Mouse (Mus musculus): ENCODE results near the gene Stum. TPM values are rescaled to one million over a fixed set of nuclear protein-coding genes. Genes with fewer than 3 reads are reported as not detected.

The Stum gene
- total and polyA plus RNA-seq, 2 experiments, result 0.09 to 0.22 TPM

GRCm38 (mm10) chr1:180415836-180416235 lies 67.5 kb downstream of the Stum start:
- H3K9ac ChIP-seq (ENCODE audit: low read depth, low read length), result no peak overlapping the region
- WGBS, result 86% methylated on average over 7 of the region's 7 CpGs
- no peaks in the 10 kb centered on the region for H3K27me3 ChIP-seq (ENCODE audit: control insufficient read depth, insufficient read depth, low read length)
- no peak overlapping the region for H3K4me3 ChIP-seq (ENCODE audit: insufficient read depth, low read depth, low read length)
- H3K27ac ChIP-seq (replicated peaks; ENCODE audit: insufficient read depth, low read depth, low read length), result no peak overlapping the region
- H3K4me1 ChIP-seq (ENCODE audit: control insufficient read depth, insufficient read depth, low read length), result no peaks in the 10 kb centered on the region
- H3K36me3 ChIP-seq (ENCODE audit: control insufficient read depth, insufficient read depth, low read length), result no peaks in the 10 kb centered on the region
- no peak for DNase-seq (ENCODE audit: extremely low read depth, low read depth, low spot score)
- TF ChIP-seq POLR2A (IDR thresholded peaks at IDR 0.05; ENCODE audit: extremely low read depth, insufficient read depth, low read length) (no peak), CTCF (IDR thresholded peaks at IDR 0.05; ENCODE audit: low read depth, low read length) (no peak)
- H3K79me2 ChIP-seq (ENCODE audit: control insufficient read depth, insufficient read depth, low read length), result no peaks in the 10 kb centered on the region

GRCm38 (mm10) chr1:180415064-180415463 lies 68.2 kb downstream of the Stum start:
- no peaks in the 10 kb centered on the region for H3K4me1 ChIP-seq (ENCODE audit: control insufficient read depth, insufficient read depth, low read length)
- no peaks in the 10 kb centered on the region for H3K79me2 ChIP-seq (ENCODE audit: control insufficient read depth, insufficient read depth, low read length)
- no peaks in the 10 kb centered on the region for H3K36me3 ChIP-seq (ENCODE audit: control insufficient read depth, insufficient read depth, low read length)
- H3K4me3 ChIP-seq (ENCODE audit: insufficient read depth, low read depth, low read length), result no peak overlapping the region
- H3K9ac ChIP-seq (ENCODE audit: low read depth, low read length), result no peak overlapping the region
- H3K27me3 ChIP-seq (ENCODE audit: control insufficient read depth, insufficient read depth, low read length), result no peaks in the 10 kb centered on the region
- DNase-seq (ENCODE audit: extremely low read depth, low read depth, low spot score), result no peak
- 64% methylated on average over 4 of the region's 4 CpGs for WGBS
- TF ChIP-seq CTCF (IDR thresholded peaks at IDR 0.05; ENCODE audit: low read depth, low read length), result no peak
- no peak overlapping the region for H3K27ac ChIP-seq (replicated peaks; ENCODE audit: insufficient read depth, low read depth, low read length)

- H3K36me3 ChIP-seq (ENCODE audit: control insufficient read depth, insufficient read depth, low read length), result no peaks in the 10 kb centered on the region
- H3K79me2 ChIP-seq (ENCODE audit: control insufficient read depth, insufficient read depth, low read length), result no peaks in the 10 kb centered on the region
- no peak overlapping the region for H3K27ac ChIP-seq (replicated peaks; ENCODE audit: insufficient read depth, low read depth, low read length)
- H3K9ac ChIP-seq (ENCODE audit: low read depth, low read length), result no peak overlapping the region
- TF ChIP-seq CTCF (IDR thresholded peaks at IDR 0.05; ENCODE audit: low read depth, low read length) (no peak), POLR2A (IDR thresholded peaks at IDR 0.05; ENCODE audit: extremely low read depth, insufficient read depth, low read length) (no peak)
- 79% methylated on average over 7 of the region's 7 CpGs for WGBS
- H3K27me3 ChIP-seq (ENCODE audit: control insufficient read depth, insufficient read depth, low read length), result no peaks in the 10 kb centered on the region
- DNase-seq (ENCODE audit: extremely low read depth, low read depth, low spot score), result no peak
- peaks cover 19% of the 10 kb centered on the region for H3K4me1 ChIP-seq (ENCODE audit: control insufficient read depth, insufficient read depth, low read length)
- H3K4me3 ChIP-seq (ENCODE audit: insufficient read depth, low read depth, low read length), result no peak overlapping the region
Observed at GRCm38 (mm10) chr1:180410306-180410705, 73.0 kb downstream of the Stum start.

GRCm38 (mm10) chr1:180409771-180410170 lies 73.5 kb downstream of the Stum start:
- no peak overlapping the region for H3K9ac ChIP-seq (ENCODE audit: low read depth, low read length)
- DNase-seq (ENCODE audit: extremely low read depth, low read depth, low spot score), result no peak
- H3K4me1 ChIP-seq (ENCODE audit: control insufficient read depth, insufficient read depth, low read length), result peaks cover 20% of the 10 kb centered on the region
- H3K36me3 ChIP-seq (ENCODE audit: control insufficient read depth, insufficient read depth, low read length), result no peaks in the 10 kb centered on the region
- no peak overlapping the region for H3K27ac ChIP-seq (replicated peaks; ENCODE audit: insufficient read depth, low read depth, low read length)
- H3K27me3 ChIP-seq (ENCODE audit: control insufficient read depth, insufficient read depth, low read length), result no peaks in the 10 kb centered on the region
- TF ChIP-seq POLR2A (IDR thresholded peaks at IDR 0.05; ENCODE audit: extremely low read depth, insufficient read depth, low read length), result no peak
- TF ChIP-seq CTCF (IDR thresholded peaks at IDR 0.05; ENCODE audit: low read depth, low read length), result no peak
- no peaks in the 10 kb centered on the region for H3K79me2 ChIP-seq (ENCODE audit: control insufficient read depth, insufficient read depth, low read length)
- 80% methylated on average over 5 of the region's 5 CpGs for WGBS
- no peak overlapping the region for H3K4me3 ChIP-seq (ENCODE audit: insufficient read depth, low read depth, low read length)

GRCm38 (mm10) chr1:180408832-180409231 lies 74.5 kb downstream of the Stum start:
- Histone ChIP-seq H3K27me3 (ENCODE audit: control insufficient read depth, insufficient read depth, low read length) (no peaks in the 10 kb centered on the region), H3K79me2 (ENCODE audit: control insufficient read depth, insufficient read depth, low read length) (no peaks in the 10 kb centered on the region), H3K9ac (ENCODE audit: low read depth, low read length) (no peak overlapping the region), H3K36me3 (ENCODE audit: control insufficient read depth, insufficient read depth, low read length) (no peaks in the 10 kb centered on the region), H3K4me3 (ENCODE audit: insufficient read depth, low read depth, low read length) (no peak overlapping the region), H3K4me1 (ENCODE audit: control insufficient read depth, insufficient read depth, low read length) (peaks cover 23% of the 10 kb centered on the region), H3K27ac (replicated peaks; ENCODE audit: insufficient read depth, low read depth, low read length) (no peak overlapping the region)
- TF ChIP-seq POLR2A (IDR thresholded peaks at IDR 0.05; ENCODE audit: extremely low read depth, insufficient read depth, low read length), result no peak
- TF ChIP-seq CTCF (IDR thresholded peaks at IDR 0.05; ENCODE audit: low read depth, low read length), result no peak
- peak; percentile 88 for DNase-seq (ENCODE audit: extremely low read depth, low read depth, low spot score)
- WGBS, result 24% methylated on average over 9 of the region's 9 CpGs

- DNase-seq (ENCODE audit: extremely low read depth, low read depth, low spot score), result no peak
- Histone ChIP-seq H3K27ac (replicated peaks; ENCODE audit: insufficient read depth, low read depth, low read length) (peak overlapping the region; percentile 23), H3K4me1 (ENCODE audit: control insufficient read depth, insufficient read depth, low read length) (peaks cover 27% of the 10 kb centered on the region), H3K4me3 (ENCODE audit: insufficient read depth, low read depth, low read length) (no peak overlapping the region), H3K79me2 (ENCODE audit: control insufficient read depth, insufficient read depth, low read length) (no peaks in the 10 kb centered on the region), H3K9ac (ENCODE audit: low read depth, low read length) (no peak overlapping the region), H3K27me3 (ENCODE audit: control insufficient read depth, insufficient read depth, low read length) (no peaks in the 10 kb centered on the region), H3K36me3 (ENCODE audit: control insufficient read depth, insufficient read depth, low read length) (no peaks in the 10 kb centered on the region)
- TF ChIP-seq POLR2A (IDR thresholded peaks at IDR 0.05; ENCODE audit: extremely low read depth, insufficient read depth, low read length) (no peak), CTCF (IDR thresholded peaks at IDR 0.05; ENCODE audit: low read depth, low read length) (no peak)
- WGBS, result 82% methylated on average over 18 of the region's 18 CpGs
Observed at GRCm38 (mm10) chr1:180407727-180408719, 75.3 kb downstream of the Stum start.
